Mouse (Mus musculus): Measurements from ENCODE around the gene Sart3. TPM values are rescaled to one million over a fixed set of nuclear protein-coding genes. Genes with fewer than 3 reads are reported as not detected.

The Sart3 gene
- total RNA-seq, 2 experiments from 2014 or later = 9.9 to 26.1 TPM

- peak; percentile 64 for ATAC-seq (ENCODE audit: poor library complexity, severe bottlenecking)
These were observed 822 bp downstream of the Sart3 start for GRCm38 (mm10) chr5:113771213-113772162.

- ATAC-seq (ENCODE audit: poor library complexity, severe bottlenecking) = no peak
These were observed 3.5 kb downstream of the Sart3 start for GRCm38 (mm10) chr5:113768806-113769205.

- ATAC-seq (ENCODE audit: poor library complexity, severe bottlenecking) = peak; percentile 53
These were observed 6.4 kb downstream of the Sart3 start for GRCm38 (mm10) chr5:113765641-113766526.

- no peak for ATAC-seq (ENCODE audit: poor library complexity, severe bottlenecking)
These were observed 7.9 kb downstream of the Sart3 start for GRCm38 (mm10) chr5:113764426-113764825.

- ATAC-seq (ENCODE audit: poor library complexity, severe bottlenecking) = peak; percentile 60
These were observed 10.7 kb downstream of the Sart3 start for GRCm38 (mm10) chr5:113761585-113761984.

- ATAC-seq (ENCODE audit: poor library complexity, severe bottlenecking) = no peak
These were observed 16.8 kb downstream of the Sart3 start for GRCm38 (mm10) chr5:113755347-113756030.

GRCm38 (mm10) chr5:113751521-113752157 lies 20.7 kb downstream of the Sart3 start:
- ATAC-seq (ENCODE audit: poor library complexity, severe bottlenecking) = no peak

GRCm38 (mm10) chr5:113748556-113749331 lies 23.6 kb downstream of the Sart3 start:
- no peak for ATAC-seq (ENCODE audit: poor library complexity, severe bottlenecking)

- ATAC-seq (ENCODE audit: poor library complexity, severe bottlenecking) = no peak
These were observed 24.7 kb downstream of the Sart3 start for GRCm38 (mm10) chr5:113747629-113748028.

GRCm38 (mm10) chr5:113737607-113738237 lies 34.6 kb downstream of the Sart3 start:
- ATAC-seq (ENCODE audit: poor library complexity, severe bottlenecking) = no peak

GRCm38 (mm10) chr5:113736522-113737164 lies 35.7 kb downstream of the Sart3 start:
- no peak for ATAC-seq (ENCODE audit: poor library complexity, severe bottlenecking)

- ATAC-seq (ENCODE audit: poor library complexity, severe bottlenecking) = 0 out of 2 replicates have a peak, but pooled peaks have one; percentile 3
These were observed 36.2 kb downstream of the Sart3 start for GRCm38 (mm10) chr5:113736113-113736502.

GRCm38 (mm10) chr5:113735345-113736112 lies 36.8 kb downstream of the Sart3 start, which contains the start of gene Ficd:
Gene Ficd (plus strand): TSS chr5:113735803.
- ATAC-seq (ENCODE audit: poor library complexity, severe bottlenecking) = peak; percentile 94

GRCm38 (mm10) chr5:113735023-113735344 lies 37.3 kb downstream of the Sart3 start:
- ATAC-seq (ENCODE audit: poor library complexity, severe bottlenecking) = 0 out of 2 replicates have a peak, but pooled peaks have one; percentile 1

GRCm38 (mm10) chr5:113734376-113734775 lies 37.9 kb downstream of the Sart3 start:
- ATAC-seq (ENCODE audit: poor library complexity, severe bottlenecking) = no peak

GRCm38 (mm10) chr5:113732182-113732581 lies 40.1 kb downstream of the Sart3 start:
- ATAC-seq (ENCODE audit: poor library complexity, severe bottlenecking) = no peak

GRCm38 (mm10) chr5:113731174-113731573 lies 41.1 kb downstream of the Sart3 start:
- no peak for ATAC-seq (ENCODE audit: poor library complexity, severe bottlenecking)

GRCm38 (mm10) chr5:113730641-113731121 lies 41.6 kb downstream of the Sart3 start:
- no peak for ATAC-seq (ENCODE audit: poor library complexity, severe bottlenecking)

Data from megakaryocyte, adult 5-6 weeks (primary cell).